Mouse (Mus musculus) small intestine, adult 2 months (tissue): ENCODE data around the gene Cstf1. TPM values are rescaled to one million over a fixed set of nuclear protein-coding genes. Genes with fewer than 3 reads are reported as not detected.

Experiments
- H3K27ac ChIP-seq: fragments of 200-500 bp; 2 replicates; pipeline ENCODE4 v1.5.1; 2012; ENCODE audit warnings: low read depth, low read length, control low read depth, inconsistent platforms; ENCODE audit not compliant: insufficient read depth
- H3K27me3 ChIP-seq: fragments of 200-500 bp; 2 replicates; pipeline ENCODE4 v1.6.1; 2012; ENCODE audit warnings: mild to moderate bottlenecking, moderate library complexity, low read length, inconsistent platforms; ENCODE audit not compliant: control insufficient read depth, insufficient read depth
- H3K36me3 ChIP-seq: fragments of 200-500 bp; 2 replicates; pipeline ENCODE4 v1.6.1; 2012; ENCODE audit warnings: mild to moderate bottlenecking, low read length, control low read depth, inconsistent platforms; ENCODE audit not compliant: control insufficient read depth, insufficient read depth
- H3K4me1 ChIP-seq: fragments of 200-500 bp; 2 replicates; pipeline ENCODE4 v1.6.1; 2012; ENCODE audit warnings: low read length, inconsistent platforms, mixed read lengths; ENCODE audit not compliant: control insufficient read depth, insufficient read depth, insufficient read length
- H3K4me3 ChIP-seq: fragments of 200-500 bp; 2 replicates; pipeline ENCODE4 v1.5.1; 2012; ENCODE audit warnings: low read depth, mild to moderate bottlenecking, control low read depth, inconsistent platforms, low read length, moderate library complexity
- CTCF ChIP-seq: fragments of 200-500 bp; IDR thresholded peaks from 2 replicates; pipeline ENCODE4 v1.5.1; 2012; ENCODE audit warnings: low read depth, mild to moderate bottlenecking, control low read depth, inconsistent platforms, low read length, moderate library complexity, mixed read lengths; ENCODE audit not compliant: insufficient replicate concordance, insufficient read length; ENCODE audit errors: extremely low read depth
- POLR2A ChIP-seq: fragments of 200-500 bp; IDR thresholded peaks from 2 replicates; pipeline ENCODE4 v1.6.1; 2012; ENCODE audit warnings: low read depth, mild to moderate bottlenecking, control low read depth, inconsistent platforms, low read length, moderate library complexity
- WGBS: fragments of 180-500 bp; shearing (Covaris S2); methylation state at CpG from one replicate; pipeline ENCODE4 v1.1.7; 2018; 5-methylcytosine and 5-hydroxymethylcytosine counted together
- polyA plus RNA-seq: library from polyadenylated mRNA; depleted of rRNA; stranded (reverse); fragments of >200 nt; gene quantifications from 2 replicates; pipeline ENCODE4 v1.2.3, GENCODE M21; 2012

Cstf1 gene
- polyA plus RNA-seq, 1 experiment: 20.9 TPM

- Histone ChIP-seq H3K4me1 (peaks cover 2% of the 10 kb centered on the region), H3K27me3 (no peaks in the 10 kb centered on the region), H3K27ac (no peak overlapping the region), H3K36me3 (peaks cover 16% of the 10 kb centered on the region), H3K4me3 (no peak overlapping the region)
- TF ChIP-seq CTCF (no peak), POLR2A (no peak)
- 73% methylated on average over 8 of the region's 8 CpGs for WGBS
Observed at GRCm38 (mm10) chr2:172350773-172351172, 19.7 kb upstream of the Cstf1 start.

- peaks cover 31% of the 10 kb centered on the region for H3K36me3 ChIP-seq
- peaks cover 2% of the 10 kb centered on the region for H3K4me1 ChIP-seq
- H3K27ac ChIP-seq: no peak overlapping the region
- H3K27me3 ChIP-seq: no peaks in the 10 kb centered on the region
- TF ChIP-seq POLR2A: no peak
- no peak for TF ChIP-seq CTCF
- 89% methylated on average over 9 of the region's 9 CpGs for WGBS
- H3K4me3 ChIP-seq: no peak overlapping the region
Observed at GRCm38 (mm10) chr2:172353218-172353617, 17.3 kb upstream of the Cstf1 start.

DNA sequence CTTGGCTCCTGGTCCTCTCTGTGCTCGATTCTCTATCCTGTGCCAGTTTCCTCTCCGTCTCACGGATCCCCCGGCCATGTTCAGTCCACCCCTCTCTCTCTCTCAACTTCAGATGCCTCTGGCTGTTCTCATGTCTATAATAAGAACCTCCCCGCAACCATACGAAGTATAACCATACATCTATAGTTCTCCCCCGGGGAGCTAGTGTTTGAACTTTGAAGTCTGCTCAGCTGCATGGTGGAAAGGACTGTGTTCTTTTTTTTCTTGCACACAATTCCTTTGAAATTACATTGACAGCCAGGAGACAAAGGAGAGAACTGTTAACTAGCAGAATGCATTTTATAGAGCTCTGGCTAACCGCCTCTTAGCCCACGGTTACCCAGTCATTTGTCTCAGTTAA, 15.7 kb upstream of the Cstf1 start:
- no peak overlapping the region for H3K27ac ChIP-seq
- TF ChIP-seq CTCF (no peak), POLR2A (no peak)
- no peaks in the 10 kb centered on the region for H3K27me3 ChIP-seq
- no peak overlapping the region for H3K4me3 ChIP-seq
- 79% methylated on average over 9 of the region's 9 CpGs for WGBS
- peaks cover 2% of the 10 kb centered on the region for H3K4me1 ChIP-seq
- peaks cover 41% of the 10 kb centered on the region for H3K36me3 ChIP-seq

- Histone ChIP-seq H3K36me3 (peaks cover 41% of the 10 kb centered on the region), H3K4me3 (no peak overlapping the region), H3K4me1 (peaks cover 2% of the 10 kb centered on the region), H3K27ac (no peak overlapping the region), H3K27me3 (no peaks in the 10 kb centered on the region)
- TF ChIP-seq CTCF (no peak), POLR2A (no peak)
- WGBS: 85% methylated on average over 5 of the region's 5 CpGs
Observed at GRCm38 (mm10) chr2:172355833-172356232, 14.6 kb upstream of the Cstf1 start.

GRCm38 (mm10) chr2:172363176-172363575, 7.3 kb upstream of the Cstf1 start:
- TF ChIP-seq POLR2A (no peak), CTCF (no peak)
- H3K4me3 ChIP-seq: no peak overlapping the region
- H3K4me1 ChIP-seq: no peaks in the 10 kb centered on the region
- H3K36me3 ChIP-seq: peaks cover 29% of the 10 kb centered on the region
- WGBS: 87% methylated on average over 7 of the region's 7 CpGs
- H3K27ac ChIP-seq: no peak overlapping the region
- H3K27me3 ChIP-seq: no peaks in the 10 kb centered on the region

- Histone ChIP-seq H3K27me3 (no peaks in the 10 kb centered on the region), H3K4me1 (peaks cover 5% of the 10 kb centered on the region), H3K27ac (no peak overlapping the region), H3K36me3 (peaks cover 25% of the 10 kb centered on the region), H3K4me3 (peak overlapping the region; percentile 85)
- TF ChIP-seq POLR2A (no peak), CTCF (no peak)
- under 1% methylated on average over 11 of the region's 11 CpGs for WGBS
Observed at GRCm38 (mm10) chr2:172371258-172371657, 777 bp downstream of the Cstf1 start.

GRCm38 (mm10) chr2:172376551-172376950, 6.1 kb downstream of the Cstf1 start:
- no peak overlapping the region for H3K27ac ChIP-seq
- no peaks in the 10 kb centered on the region for H3K4me1 ChIP-seq
- H3K27me3 ChIP-seq: no peaks in the 10 kb centered on the region
- TF ChIP-seq CTCF (no peak), POLR2A (no peak)
- no peak overlapping the region for H3K4me3 ChIP-seq
- peaks cover 66% of the 10 kb centered on the region for H3K36me3 ChIP-seq
- 82% methylated on average over 4 of the region's 4 CpGs for WGBS
